Comparison of ENCODE assay signal across 8 mouse cellular contexts in the genomic region with DNA sequence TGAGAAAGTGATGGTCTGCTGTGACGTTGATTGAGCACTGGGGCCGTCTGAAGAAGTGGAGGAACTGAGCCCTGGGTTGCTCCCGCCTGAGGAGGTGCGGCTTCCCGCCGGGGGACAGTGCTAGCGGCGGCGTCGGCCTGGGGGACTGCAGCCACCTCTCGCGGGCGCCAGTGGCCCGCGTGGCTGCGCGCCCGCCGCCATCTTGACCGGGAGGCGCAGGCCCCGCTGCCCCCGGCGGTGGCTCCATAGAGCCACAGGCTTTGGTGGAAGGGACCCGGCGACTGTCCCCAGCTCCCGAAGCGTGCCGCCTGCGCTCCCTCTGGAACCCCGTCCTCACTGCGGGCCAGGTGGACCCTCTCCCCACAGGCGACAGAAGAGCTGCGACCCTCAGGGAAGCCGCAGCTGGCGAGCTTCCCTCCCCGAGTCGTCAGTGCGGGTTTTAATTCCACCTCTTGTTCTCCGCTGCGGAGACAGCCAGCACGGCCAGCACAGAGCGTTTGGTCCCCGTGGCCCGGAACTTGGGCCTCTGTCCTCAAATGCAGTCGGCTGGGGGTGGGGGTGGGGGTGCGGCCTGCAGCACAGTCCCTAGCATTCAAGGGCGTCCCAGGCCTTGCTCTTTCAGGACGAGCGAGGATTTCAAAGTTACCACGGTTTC. TPM values are rescaled to one million over a fixed set of nuclear protein-coding genes. Genes with fewer than 3 reads are reported as not detected.
DNase-seq lines count a peak whose midpoint lies in the region; ATAC-seq and TF ChIP-seq lines count a peak whose summit lies in the region.

No protein-coding gene starts in this region.

- H3K4me2 ChIP-seq in forebrain, embryonic 15.5 days (replicated peaks): peak overlapping the region; percentile 54
- H3K4me2 ChIP-seq in kidney, postnatal 0 days (ENCODE audit: low read length): peak overlapping the region; percentile 55
- peak overlapping the region; percentile 52 for H3K4me2 ChIP-seq in midbrain, postnatal 0 days (ENCODE audit: low read depth, low read length, poor library complexity, severe bottlenecking)

- no peak for ATAC-seq in forebrain, embryonic 15.5 days (replicated peaks)
- peak; percentile 19; the same call in 1 of the 2 replicates for ATAC-seq in kidney, postnatal 0 days (replicated peaks; ENCODE audit: low FRiP score, low read depth)
- no peak for ATAC-seq in midbrain, postnatal 0 days (ENCODE audit: low FRiP score)

- TF ChIP-seq CTCF in kidney, postnatal 0 days (IDR thresholded peaks at IDR 0.05; ENCODE audit: low read depth): no peak
- no peak for TF ChIP-seq CTCF in midbrain, postnatal 0 days (IDR thresholded peaks at IDR 0.05)

- peak overlapping the region; percentile 43 for H3K9ac ChIP-seq in forebrain, embryonic 15.5 days (replicated peaks)
- peak overlapping the region; percentile 52 for H3K9ac ChIP-seq in kidney, postnatal 0 days (ENCODE audit: low read depth, low read length)
- H3K9ac ChIP-seq in midbrain, postnatal 0 days (replicated peaks; ENCODE audit: low read length, poor library complexity, severe bottlenecking): no peak overlapping the region

- H3K27me3 ChIP-seq in forebrain, embryonic 15.5 days: peaks cover 29% of the 10 kb centered on the region
- H3K27me3 ChIP-seq in kidney, postnatal 0 days (ENCODE audit: insufficient read depth, low read length): no peaks in the 10 kb centered on the region
- peaks cover 14% of the 10 kb centered on the region for H3K27me3 ChIP-seq in midbrain, postnatal 0 days (ENCODE audit: insufficient read depth, low read length)

- peak; percentile 39 to 73 for DNase-seq in adrenal gland, adult (ENCODE audit: inconsistent age in 2 of 2, low spot score in 1 of 2)
- no peak for DNase-seq in adrenal gland, postnatal 4 days (ENCODE audit: low spot score in 2 of 2)
- peak; percentile 44 to 63 for DNase-seq in B cell, adult 2 months
- no peak for DNase-seq in kidney, postnatal 0 days (ENCODE audit: low spot score)
- no peak for DNase-seq in midbrain, postnatal 0 days (ENCODE audit: low spot score)
- no peak for DNase-seq in Muller cell, postnatal 12 days (ENCODE audit: inconsistent ontology term)
- no peak for DNase-seq in yolk sac, embryonic 10.5 days (ENCODE audit: low spot score)

- no peaks in the 10 kb centered on the region for H3K9me3 ChIP-seq in forebrain, embryonic 15.5 days
- H3K9me3 ChIP-seq in kidney, postnatal 0 days (replicated peaks; ENCODE audit: low read length): no peaks in the 10 kb centered on the region
- H3K9me3 ChIP-seq in midbrain, postnatal 0 days (ENCODE audit: low read length): no peaks in the 10 kb centered on the region

- WGBS in forebrain, embryonic 15.5 days: 7% methylated on average over 32 of the region's 51 CpGs
- WGBS in kidney, postnatal 0 days: 7% methylated on average over 50 of the region's 51 CpGs
- WGBS in midbrain, postnatal 0 days: 5% methylated on average over 46 of the region's 51 CpGs

- H3K36me3 ChIP-seq in forebrain, embryonic 15.5 days: no peaks in the 10 kb centered on the region
- no peaks in the 10 kb centered on the region for H3K36me3 ChIP-seq in kidney, postnatal 0 days (ENCODE audit: insufficient read depth, low read length)
- no peaks in the 10 kb centered on the region for H3K36me3 ChIP-seq in midbrain, postnatal 0 days (ENCODE audit: insufficient read depth, low read length)

- peaks cover 20% of the 10 kb centered on the region for H3K4me1 ChIP-seq in forebrain, embryonic 15.5 days
- peaks cover 6% of the 10 kb centered on the region; the same call in 1 of the 2 replicates for H3K4me1 ChIP-seq in kidney, postnatal 0 days (replicated peaks; ENCODE audit: insufficient read depth, low read length)
- no peaks in the 10 kb centered on the region for H3K4me1 ChIP-seq in midbrain, postnatal 0 days (ENCODE audit: insufficient read depth, low read length)

- no peak overlapping the region for H3K27ac ChIP-seq in forebrain, embryonic 15.5 days (replicated peaks)
- H3K27ac ChIP-seq in kidney, postnatal 0 days: no peak overlapping the region
- H3K27ac ChIP-seq in midbrain, postnatal 0 days (ENCODE audit: low read depth, low read length): no peak overlapping the region

- peak overlapping the region; percentile 38 for H3K4me3 ChIP-seq in forebrain, embryonic 15.5 days
- peak overlapping the region; percentile 14 for H3K4me3 ChIP-seq in kidney, postnatal 0 days (replicated peaks; ENCODE audit: low read depth, low read length)
- H3K4me3 ChIP-seq in midbrain, postnatal 0 days (ENCODE audit: low read depth, low read length): peak overlapping the region; percentile 28; the same call in 1 of the 2 replicates

RNA-seq across cellular contexts. Expression of a gene that starts 19.9 kb away (rescaled TPM):
- 10 to 100 TPM; 34.6 to 37.8 TPM for total RNA-seq in adrenal gland, postnatal 4 days (2021)
- polyA plus RNA-seq in forebrain, embryonic 15.5 days (2015; fragmentation: Nextera tagmentation; extraction: Ambion mirVana): 18.6 and 18.8 TPM in 2 replicates
- 12.2 and 12.8 TPM in 2 replicates for polyA plus RNA-seq in kidney, postnatal 0 days (2015; fragmentation: Nextera tagmentation; extraction: Ambion mirVana)
- 28.6 and 45.5 TPM in 2 replicates for total RNA-seq in midbrain, postnatal 0 days (2014; rRNA removed)
- polyA plus RNA-seq in midbrain, postnatal 0 days (2015; fragmentation: Nextera tagmentation; extraction: Ambion mirVana): 11.7 and 12.9 TPM in 2 replicates

Comparison
In these comparisons a context has a peak if more than half of its experiments do, and no peak if none do; other contexts are left out.
1. DNase-seq: peak in adrenal gland, adult (2 of 2) and B cell, adult 2 months (2 of 2); none in adrenal gland, postnatal 4 days (0 of 2), kidney, postnatal 0 days (single experiment), midbrain, postnatal 0 days (single experiment), Muller cell, postnatal 12 days (single experiment) and yolk sac, embryonic 10.5 days (single experiment).
2. Peak in every context shown above with its lines, with median percentiles within 50 percentile points of each other: H3K4me2 ChIP-seq and H3K4me3 ChIP-seq.